Mouse (Mus musculus): ENCODE data around the gene Psg27.
"Not testable (repeated sequence)": the region's sequence is repeated elsewhere in the genome, so short reads cannot be mapped to it uniquely, and the experiment has no call there.

Gene Psg27

GRCm38 (mm10) chr7:18567205-18567604 is at the start of gene Psg27:
Gene Psg27 (minus strand): TSS chr7:18567305.
- no peak for DNase-seq (ENCODE audit: low read depth, low spot score)

- not testable (repeated sequence) for DNase-seq (ENCODE audit: low read depth, low spot score)
Observed at GRCm38 (mm10) chr7:18616401-18616800, 49.3 kb upstream of the Psg27 start, which contains the start of gene Psg23. Gene Psg23 (minus strand): TSS chr7:18616501.

- DNase-seq (ENCODE audit: low read depth, low spot score) = no peak
Observed at GRCm38 (mm10) chr7:18559850-18560249, 7.3 kb downstream of the Psg27 start.

- DNase-seq (ENCODE audit: low read depth, low spot score) = not testable (repeated sequence)
Observed at GRCm38 (mm10) chr7:18555751-18556150, 11.4 kb downstream of the Psg27 start.

- DNase-seq (ENCODE audit: low read depth, low spot score) = no peak
Observed at GRCm38 (mm10) chr7:18533420-18533819, 33.7 kb downstream of the Psg27 start.

- no peak for DNase-seq (ENCODE audit: low read depth, low spot score)
Observed at GRCm38 (mm10) chr7:18532169-18532568, 34.9 kb downstream of the Psg27 start, which contains the start of gene Psg25. Gene Psg25 (minus strand): TSS chr7:18532269.

- no peak for DNase-seq (ENCODE audit: low read depth, low spot score)
Observed at GRCm38 (mm10) chr7:18524668-18525067, 42.4 kb downstream of the Psg27 start.

- DNase-seq (ENCODE audit: low read depth, low spot score) = not testable (repeated sequence)
Observed at GRCm38 (mm10) chr7:18512848-18513247, 54.3 kb downstream of the Psg27 start.

GRCm38 (mm10) chr7:18512417-18512816 is 54.7 kb downstream of the Psg27 start:
- not testable (repeated sequence) for DNase-seq (ENCODE audit: low read depth, low spot score)

- no peak for DNase-seq (ENCODE audit: low read depth, low spot score)
Observed at GRCm38 (mm10) chr7:18511479-18511878, 55.6 kb downstream of the Psg27 start.

Measured in retina, postnatal 7 days (tissue).